Mouse (Mus musculus) heart, postnatal 0 days (tissue): ENCODE measurements around the gene Ndufv2. TPM values are rescaled to one million over a fixed set of nuclear protein-coding genes. Genes with fewer than 3 reads are reported as not detected.
A peak's percentile ranks its signal among the peaks of the same experiment; 100 is the strongest.
"Not testable (repeated sequence)": the region's sequence is repeated elsewhere in the genome, so short reads cannot be mapped to it uniquely, and the experiment has no call there.

ENCODE experiments used
- ATAC-seq: fragments of 200-750 bp; cut with Nextera tagmentation; 2 replicates; pipeline ENCODE4 v1.8.0; 2017; ENCODE audit warnings: low read depth, moderate number of reproducible peaks, moderate library complexity; ENCODE audit not compliant: insufficient read depth
- DNase-seq: peaks from one replicate; pipeline ENCODE4 v3.0.0-alpha.2; 2016; ENCODE audit warnings: low spot score
- H3K27ac ChIP-seq: fragments of 300-500 bp; sonication (generic); 2 replicates; pipeline ENCODE4 v1.5.1; 2014; ENCODE audit warnings: low read depth, mild to moderate bottlenecking
- H3K27me3 ChIP-seq: fragments of 300-500 bp; sonication (generic); 2 replicates; pipeline ENCODE4 v1.6.1; 2014; ENCODE audit warnings: low read length, mixed read lengths; ENCODE audit not compliant: control insufficient read depth, insufficient read depth
- H3K36me3 ChIP-seq: fragments of 300-500 bp; sonication (generic); replicated peaks from 2 replicates; pipeline ENCODE4 v1.6.1; 2014; ENCODE audit warnings: low read length, mixed read lengths; ENCODE audit not compliant: control insufficient read depth, insufficient read depth
- H3K4me1 ChIP-seq: fragments of 300-500 bp; sonication (generic); 2 replicates; pipeline ENCODE4 v1.6.1; 2014; ENCODE audit warnings: antibody characterized with exemption; ENCODE audit not compliant: control insufficient read depth, insufficient read depth
- H3K4me2 ChIP-seq: fragments of 300-500 bp; sonication (generic); 2 replicates; pipeline ENCODE4 v1.6.1; 2014; ENCODE audit warnings: low read depth, mild to moderate bottlenecking, low read length, moderate library complexity
- H3K4me3 ChIP-seq: fragments of 300-500 bp; sonication (generic); 2 replicates; pipeline ENCODE4 v1.5.1; 2014; ENCODE audit warnings: low read depth, low read length
- H3K9ac ChIP-seq: fragments of 300-500 bp; sonication (generic); replicated peaks from 2 replicates; pipeline ENCODE4 v1.6.1; 2014; ENCODE audit warnings: low read depth, low read length, mixed read lengths
- H3K9me3 ChIP-seq: fragments of 300-500 bp; sonication (generic); replicated peaks from 2 replicates; pipeline ENCODE4 v1.6.1; 2016; ENCODE audit warnings: low read length; ENCODE audit not compliant: control insufficient read depth
- CTCF ChIP-seq: IDR thresholded peaks from 2 replicates; pipeline ENCODE4 v1.5.1; 2016; ENCODE audit warnings: antibody characterized with exemption, control low read depth, low read depth
- EP300 ChIP-seq: IDR thresholded peaks from 2 replicates; pipeline ENCODE4 v1.6.1; 2016; ENCODE audit warnings: antibody characterized with exemption, low read depth
- WGBS: fragments of 180-500 bp; shearing (Covaris S2); extraction: QIAGEN DNeasy Blood & Tissue Kit; methylation state at CpG from one replicate; pipeline ENCODE4 v1.1.7; 2014; 5-methylcytosine and 5-hydroxymethylcytosine counted together
- polyA plus RNA-seq: library from polyadenylated mRNA; unstranded; fragments of >200 nt; fragmentation: Nextera tagmentation; extraction: Ambion mirVana; gene quantifications from 2 replicates; pipeline ENCODE4 v1.2.1, GENCODE M21; 2015
- total RNA-seq: library from RNA; depleted of rRNA; stranded (reverse); fragments of >200 nt; gene quantifications from 2 replicates; pipeline ENCODE4 v1.2.3, GENCODE M21; 2014; ENCODE audit warnings: low replicate concordance

Gene Ndufv2
- total and polyA plus RNA-seq, 2 experiments from 2014 or later, result 285 to 1,231 TPM

- H3K4me2 ChIP-seq, result no peak overlapping the region
- TF ChIP-seq EP300 (no peak), CTCF (no peak)
- H3K9ac ChIP-seq, result no peak overlapping the region
- DNase-seq (no peak), ATAC-seq (no peak)
- H3K4me3 ChIP-seq, result no peak overlapping the region
- 86% methylated on average over 7 of the region's 7 CpGs for WGBS
- H3K36me3 ChIP-seq, result peaks cover 9% of the 10 kb centered on the region; the same call in 1 of the 2 replicates
- H3K4me1 ChIP-seq, result peaks cover 3% of the 10 kb centered on the region; the same call in 1 of the 2 replicates
- H3K27ac ChIP-seq, result no peak overlapping the region
- H3K27me3 ChIP-seq, result no peaks in the 10 kb centered on the region
- no peaks in the 10 kb centered on the region for H3K9me3 ChIP-seq
Measured at GRCm38 (mm10) chr17:66073971-66074370, 27.4 kb downstream of the Ndufv2 start.

GRCm38 (mm10) chr17:66069036-66069435, 32.3 kb downstream of the Ndufv2 start:
- not testable (repeated sequence) for H3K9ac ChIP-seq, ATAC-seq, H3K4me1 ChIP-seq, H3K27me3 ChIP-seq, H3K36me3 ChIP-seq, H3K27ac ChIP-seq, DNase-seq, H3K4me2 ChIP-seq, H3K4me3 ChIP-seq, H3K9me3 ChIP-seq
- WGBS, result 89% methylated on average over 2 of the region's 2 CpGs

GRCm38 (mm10) chr17:66065115-66065514, 36.2 kb downstream of the Ndufv2 start:
- Histone ChIP-seq H3K27me3 (no peaks in the 10 kb centered on the region), H3K9me3 (no peaks in the 10 kb centered on the region), H3K4me3 (no peak overlapping the region), H3K27ac (no peak overlapping the region), H3K4me2 (no peak overlapping the region), H3K4me1 (no peaks in the 10 kb centered on the region), H3K36me3 (no peaks in the 10 kb centered on the region), H3K9ac (no peak overlapping the region)
- DNase-seq (no peak), ATAC-seq (no peak)
- TF ChIP-seq CTCF (no peak), EP300 (no peak)
- 64% methylated on average over 4 of the region's 4 CpGs for WGBS

GRCm38 (mm10) chr17:66061241-66061938, 40.0 kb downstream of the Ndufv2 start:
- Histone ChIP-seq H3K27ac (no peak overlapping the region), H3K36me3 (no peaks in the 10 kb centered on the region), H3K9me3 (no peaks in the 10 kb centered on the region), H3K4me1 (no peaks in the 10 kb centered on the region), H3K9ac (no peak overlapping the region), H3K27me3 (no peaks in the 10 kb centered on the region), H3K4me2 (peak overlapping the region; percentile 7; the same call in 1 of the 2 replicates), H3K4me3 (no peak overlapping the region)
- DNase-seq (peak; percentile 20), ATAC-seq (no peak)
- TF ChIP-seq EP300 (no peak), CTCF (peak; percentile 29)
- WGBS, result 64% methylated on average over 8 of the region's 8 CpGs

- Histone ChIP-seq H3K27me3 (no peaks in the 10 kb centered on the region), H3K9ac (no peak overlapping the region), H3K27ac (no peak overlapping the region), H3K4me2 (no peak overlapping the region), H3K9me3 (no peaks in the 10 kb centered on the region), H3K4me3 (no peak overlapping the region), H3K36me3 (no peaks in the 10 kb centered on the region), H3K4me1 (no peaks in the 10 kb centered on the region)
- 81% methylated on average over 4 of the region's 4 CpGs for WGBS
- DNase-seq, result no peak
- TF ChIP-seq EP300 (no peak), CTCF (no peak)
- ATAC-seq, result no peak
Measured at GRCm38 (mm10) chr17:66058160-66058559, 43.2 kb downstream of the Ndufv2 start.

GRCm38 (mm10) chr17:66057145-66057544, 44.2 kb downstream of the Ndufv2 start:
- H3K9ac ChIP-seq, result no peak overlapping the region
- 83% methylated on average over 2 of the region's 2 CpGs for WGBS
- H3K4me2 ChIP-seq, result no peak overlapping the region
- no peak overlapping the region for H3K4me3 ChIP-seq
- DNase-seq (no peak), ATAC-seq (no peak)
- H3K27me3 ChIP-seq, result no peaks in the 10 kb centered on the region
- no peak overlapping the region for H3K27ac ChIP-seq
- no peak for TF ChIP-seq CTCF
- TF ChIP-seq EP300, result no peak
- H3K9me3 ChIP-seq, result no peaks in the 10 kb centered on the region
- H3K4me1 ChIP-seq, result no peaks in the 10 kb centered on the region
- no peaks in the 10 kb centered on the region for H3K36me3 ChIP-seq
